Mouse (Mus musculus) G1E (cell line): ENCODE measurements around the gene Pitpnm3. TPM values are rescaled to one million over a fixed set of nuclear protein-coding genes. Genes with fewer than 3 reads are reported as not detected.
A peak's percentile ranks its signal among the peaks of the same experiment; 100 is the strongest.

ENCODE experiments used
- ATAC-seq: 2 replicates; pipeline ENCODE4 v1.8.0; 2016; ENCODE audit warnings: mild to moderate bottlenecking; ENCODE audit not compliant: insufficient number of reproducible peaks, poor library complexity, low FRiP score, severe bottlenecking; ENCODE audit errors: extremely low read depth
- DNase-seq: peaks from one replicate; pipeline ENCODE4 v3.0.0; 2012; ENCODE audit warnings: low spot score
- H3K27me3 ChIP-seq: 2 replicates; pipeline ENCODE4 v1.6.1; 2012; ENCODE audit warnings: mild to moderate bottlenecking, low read length, inconsistent platforms; ENCODE audit not compliant: insufficient read depth
- H3K36me3 ChIP-seq: replicated peaks from 2 replicates; pipeline ENCODE3; 2012; ENCODE audit warnings: mild to moderate bottlenecking, inconsistent platforms
- H3K4me1 ChIP-seq: 2 replicates; pipeline ENCODE4 v1.6.1; 2012; ENCODE audit warnings: low read depth, low read length, inconsistent platforms, mixed read lengths; ENCODE audit not compliant: insufficient read depth
- H3K4me3 ChIP-seq: 2 replicates; pipeline ENCODE4 v1.5.1; 2012; ENCODE audit warnings: low read depth, mild to moderate bottlenecking, inconsistent platforms, low read length, moderate library complexity, mixed read lengths
- H3K9me3 ChIP-seq: replicated peaks from 2 replicates; pipeline ENCODE4 v1.6.1; 2012; ENCODE audit warnings: inconsistent platforms
- CTCF ChIP-seq: IDR thresholded peaks from 2 replicates; pipeline ENCODE4 v1.5.1; 2012; ENCODE audit warnings: low read depth, low read length, inconsistent platforms, mixed read lengths
- GATA1 ChIP-seq: IDR thresholded peaks from 2 replicates; pipeline ENCODE4 v1.6.1; 2012; ENCODE audit warnings: borderline replicate concordance, low read length, inconsistent platforms, mixed read lengths
- GATA2 ChIP-seq: IDR thresholded peaks from 2 replicates; pipeline ENCODE4 v1.6.1; 2012; ENCODE audit warnings: low read depth, low read length, inconsistent platforms, borderline replicate concordance
- POLR2AphosphoS5 ChIP-seq: IDR thresholded peaks from 2 replicates; pipeline ENCODE4 v1.6.1; 2012; ENCODE audit warnings: low read depth, low read length, inconsistent platforms; ENCODE audit not compliant: insufficient replicate concordance
- TAL1 ChIP-seq: conservative IDR thresholded peaks from 2 replicates; pipeline ENCODE4 v1.6.1; 2012; ENCODE audit warnings: low read depth, low read length, inconsistent platforms, mixed read lengths
- polyA plus RNA-seq: library from polyadenylated mRNA; stranded (reverse); fragments of >175 nt; gene quantifications from 2 replicates; pipeline ENCODE4 v1.2.3, GENCODE M21; 2012
- total RNA-seq, 2 experiments: library from RNA; stranded (forward) in 1 of 2; stranded (reverse) in 1 of 2; fragments of 200-1000 nt in 1 of 2; fragments of >200 nt in 1 of 2; fragmentation: Nextera tagmentation in 1 of 2; gene quantifications; 2 replicates each; pipeline ENCODE4 v1.2.3; 2014 to 2017

Pitpnm3 gene
- total and polyA plus RNA-seq, 3 experiments: 0.01 to 0.27 TPM; not detected in 1

GRCm38 (mm10) chr11:72011955-72012354, 123.6 kb downstream of the Pitpnm3 start:
- no peak overlapping the region for H3K4me3 ChIP-seq
- H3K36me3 ChIP-seq: no peaks in the 10 kb centered on the region
- no peak for TF ChIP-seq GATA1
- no peak for TF ChIP-seq GATA2
- no peak for TF ChIP-seq POLR2AphosphoS5
- peaks cover 44% of the 10 kb centered on the region for H3K9me3 ChIP-seq
- H3K27me3 ChIP-seq: no peaks in the 10 kb centered on the region
- no peaks in the 10 kb centered on the region for H3K4me1 ChIP-seq
- ATAC-seq (no peak), DNase-seq (no peak)

DNA sequence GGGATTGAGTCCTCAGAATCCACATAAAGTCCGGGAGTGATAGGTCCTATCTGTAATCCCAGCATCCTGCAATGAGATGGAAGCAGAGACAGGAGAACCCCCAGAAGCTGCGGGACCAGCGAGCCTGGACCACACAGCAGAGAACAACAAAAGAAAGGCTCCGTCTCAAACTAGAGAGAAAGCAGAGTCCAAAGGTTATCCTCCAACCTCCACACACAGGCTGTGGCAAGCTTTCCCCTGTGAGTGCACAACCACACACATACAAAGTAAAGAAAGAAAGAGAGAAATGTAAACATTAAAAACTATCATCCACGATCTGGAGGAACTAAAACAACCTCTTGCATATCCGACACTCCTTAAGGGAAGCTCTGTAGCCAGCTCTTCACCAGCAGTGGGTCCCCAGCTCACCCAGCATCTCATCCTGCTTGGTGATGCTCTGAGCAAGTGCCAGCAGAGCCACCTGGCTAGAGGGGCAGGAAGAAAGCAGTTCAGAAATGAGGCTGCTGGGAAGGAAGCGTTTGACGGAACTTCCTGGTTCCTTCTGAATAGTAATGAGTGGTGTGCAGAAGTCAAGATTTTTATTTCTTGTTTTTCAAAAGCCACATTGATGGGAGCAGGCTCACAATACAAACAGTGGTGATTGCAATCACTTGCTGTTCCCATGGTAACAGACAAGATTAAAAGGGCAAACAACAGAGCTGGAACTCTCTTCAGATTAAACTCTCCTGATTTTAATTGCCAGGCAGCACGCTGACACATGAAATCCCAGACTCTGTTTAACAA, 124.4 kb downstream of the Pitpnm3 start:
- Histone ChIP-seq H3K4me1 (no peaks in the 10 kb centered on the region), H3K36me3 (no peaks in the 10 kb centered on the region), H3K9me3 (peaks cover 42% of the 10 kb centered on the region), H3K27me3 (no peaks in the 10 kb centered on the region), H3K4me3 (no peak overlapping the region)
- DNase-seq (no peak), ATAC-seq (no peak)
- TF ChIP-seq TAL1 (no peak), CTCF (no peak), POLR2AphosphoS5 (no peak), GATA1 (no peak), GATA2 (no peak)

DNA sequence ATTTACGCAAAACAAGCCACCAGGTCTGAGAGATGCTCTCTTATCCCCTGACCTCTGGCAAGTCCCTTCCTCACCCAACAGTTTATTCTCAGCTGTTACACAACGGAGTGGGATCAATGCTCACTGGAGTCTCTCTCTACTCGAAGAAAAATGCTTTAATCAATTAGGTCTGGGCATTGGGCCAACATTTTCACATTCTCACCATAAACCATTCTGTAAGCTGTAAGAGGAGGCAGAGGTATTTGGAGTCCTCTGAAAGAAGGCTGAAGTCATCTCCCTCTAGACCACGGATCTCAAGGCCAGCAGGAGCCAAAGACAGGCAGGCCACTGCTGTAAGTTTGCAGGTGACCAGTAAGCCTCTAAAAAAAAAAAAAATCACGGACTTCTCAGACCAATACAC, 125.2 kb downstream of the Pitpnm3 start:
- no peak for ATAC-seq

GRCm38 (mm10) chr11:72005547-72005946, 130.0 kb downstream of the Pitpnm3 start:
- H3K4me1 ChIP-seq: no peaks in the 10 kb centered on the region
- no peak for ATAC-seq
- H3K27me3 ChIP-seq: no peaks in the 10 kb centered on the region
- peaks cover 60% of the 10 kb centered on the region for H3K9me3 ChIP-seq
- no peak overlapping the region for H3K4me3 ChIP-seq
- no peaks in the 10 kb centered on the region for H3K36me3 ChIP-seq
- TF ChIP-seq TAL1: no peak
- no peak for TF ChIP-seq CTCF
- TF ChIP-seq GATA1: no peak
- no peak for DNase-seq

More for the DNA sequence above, 125.2 kb downstream of the Pitpnm3 start:
- H3K9me3 ChIP-seq: peaks cover 42% of the 10 kb centered on the region
- no peak for TF ChIP-seq GATA2
- no peak for TF ChIP-seq GATA1
- TF ChIP-seq TAL1: no peak
- TF ChIP-seq CTCF: no peak
- no peaks in the 10 kb centered on the region for H3K4me1 ChIP-seq
- H3K36me3 ChIP-seq: no peaks in the 10 kb centered on the region
- no peak overlapping the region for H3K4me3 ChIP-seq
- DNase-seq: no peak
- no peaks in the 10 kb centered on the region for H3K27me3 ChIP-seq

- no peaks in the 10 kb centered on the region for H3K36me3 ChIP-seq
- H3K4me3 ChIP-seq: no peak overlapping the region
- peaks cover 54% of the 10 kb centered on the region for H3K9me3 ChIP-seq
- H3K4me1 ChIP-seq: no peaks in the 10 kb centered on the region
- ATAC-seq (no peak), DNase-seq (no peak)
- H3K27me3 ChIP-seq: no peaks in the 10 kb centered on the region
- TF ChIP-seq POLR2AphosphoS5 (no peak), CTCF (no peak), TAL1 (no peak), GATA1 (no peak), GATA2 (no peak)
Measured at GRCm38 (mm10) chr11:72003171-72003570, 132.4 kb downstream of the Pitpnm3 start.

DNA sequence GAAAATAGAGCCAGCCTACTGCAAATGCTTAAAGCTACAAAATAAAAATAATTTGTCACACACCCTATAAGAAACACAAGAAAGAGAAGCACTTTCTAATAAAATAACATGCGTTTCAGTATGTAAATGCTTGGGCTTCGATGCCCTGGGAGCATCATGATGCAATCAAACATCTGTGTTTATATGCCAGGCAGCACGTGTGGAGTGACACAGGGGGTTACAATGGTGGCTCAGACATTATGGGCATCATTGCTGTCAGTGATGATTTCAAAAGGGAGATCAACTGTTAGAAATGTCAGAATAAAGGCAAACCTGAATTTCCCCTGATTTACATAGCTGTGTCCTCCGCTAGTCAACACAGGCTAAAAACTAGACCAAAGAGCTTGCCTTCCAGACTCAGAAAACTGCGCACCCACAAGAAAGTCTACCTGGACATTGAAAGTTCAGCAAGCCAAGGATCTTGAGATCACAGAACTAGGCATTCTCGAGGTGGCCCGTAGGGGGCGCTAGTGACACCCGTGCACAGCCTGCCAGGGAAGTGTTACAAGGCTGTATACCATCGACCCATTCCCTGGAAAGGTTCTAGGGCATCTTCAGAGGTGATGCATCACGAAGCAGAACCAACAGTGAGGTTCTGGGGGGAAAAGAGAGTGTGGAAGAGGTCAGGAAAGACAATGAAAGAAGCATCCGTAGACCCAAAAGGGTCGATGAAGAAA, 133.3 kb downstream of the Pitpnm3 start:
- TF ChIP-seq CTCF (0 out of 2 replicates have a peak, but pooled peaks have one; percentile 9), GATA1 (no peak)
- H3K36me3 ChIP-seq: no peaks in the 10 kb centered on the region
- no peaks in the 10 kb centered on the region for H3K27me3 ChIP-seq
- ATAC-seq: no peak
- H3K4me1 ChIP-seq: no peaks in the 10 kb centered on the region
- peaks cover 55% of the 10 kb centered on the region for H3K9me3 ChIP-seq
- H3K4me3 ChIP-seq: no peak overlapping the region
- no peak for DNase-seq

GRCm38 (mm10) chr11:72000194-72000593, 135.4 kb downstream of the Pitpnm3 start:
- no peak for TF ChIP-seq GATA1
- no peak for TF ChIP-seq POLR2AphosphoS5
- TF ChIP-seq TAL1: no peak
- TF ChIP-seq CTCF: no peak
- no peak for TF ChIP-seq GATA2
- peaks cover 64% of the 10 kb centered on the region for H3K9me3 ChIP-seq
- H3K27me3 ChIP-seq: no peaks in the 10 kb centered on the region
- no peaks in the 10 kb centered on the region for H3K36me3 ChIP-seq
- H3K4me1 ChIP-seq: no peaks in the 10 kb centered on the region
- DNase-seq: no peak
- no peak overlapping the region for H3K4me3 ChIP-seq
- ATAC-seq: no peak

Other genes starting within 250 kb of the Pitpnm3 start
- gene Aipl1, start 98.3 kb downstream of the Pitpnm3 start, total RNA-seq (2014; fragmentation: Nextera tagmentation): not detected in 2 replicates
- 0.05 TPM in 1 of 2 replicates, not detected in the other for gene Aipl1, start 98.3 kb downstream of the Pitpnm3 start, total RNA-seq (2017)
- not detected in 2 replicates for gene Aipl1, start 98.3 kb downstream of the Pitpnm3 start, polyA plus RNA-seq
- not detected in 2 replicates for gene Pimreg, start 93.7 kb downstream of the Pitpnm3 start, total RNA-seq (2014; fragmentation: Nextera tagmentation)
- 0.12 TPM in 1 of 2 replicates, not detected in the other for gene Pimreg, start 93.7 kb downstream of the Pitpnm3 start, total RNA-seq (2017)
- gene Pimreg, start 93.7 kb downstream of the Pitpnm3 start, polyA plus RNA-seq: not detected in 2 replicates
- not detected in 2 replicates for gene Gm43951, start 71.1 kb upstream of the Pitpnm3 start, total RNA-seq (2014; fragmentation: Nextera tagmentation)
- gene Gm43951, start 71.1 kb upstream of the Pitpnm3 start, total RNA-seq (2017): 0.58 and 0.76 TPM in 2 replicates
- gene Gm43951, start 71.1 kb upstream of the Pitpnm3 start, polyA plus RNA-seq: 0.29 and 0.41 TPM in 2 replicates
- gene 4933427D14Rik, start 71.7 kb upstream of the Pitpnm3 start, total RNA-seq (2014; fragmentation: Nextera tagmentation): 17.0 and 27.7 TPM in 2 replicates
- 13.7 and 22.4 TPM in 2 replicates for gene 4933427D14Rik, start 71.7 kb upstream of the Pitpnm3 start, total RNA-seq (2017)
- gene 4933427D14Rik, start 71.7 kb upstream of the Pitpnm3 start, polyA plus RNA-seq: 2.9 and 4.0 TPM in 2 replicates
- gene Txndc17, start 71.8 kb upstream of the Pitpnm3 start, total RNA-seq (2014; fragmentation: Nextera tagmentation): 112 and 134 TPM in 2 replicates
- gene Txndc17, start 71.8 kb upstream of the Pitpnm3 start, total RNA-seq (2017): 60.2 and 60.5 TPM in 2 replicates
- 30.1 and 31.0 TPM in 2 replicates for gene Txndc17, start 71.8 kb upstream of the Pitpnm3 start, polyA plus RNA-seq
- gene Med31, start 79.8 kb upstream of the Pitpnm3 start, total RNA-seq (2014; fragmentation: Nextera tagmentation): 19.9 and 26.7 TPM in 2 replicates
- 13.5 and 20.2 TPM in 2 replicates for gene Med31, start 79.8 kb upstream of the Pitpnm3 start, total RNA-seq (2017)
- 0.55 and 0.74 TPM in 2 replicates for gene Med31, start 79.8 kb upstream of the Pitpnm3 start, polyA plus RNA-seq
- not detected in 2 replicates for gene Slc13a5, start 131.4 kb upstream of the Pitpnm3 start, total RNA-seq (2014; fragmentation: Nextera tagmentation)
- 0.06 and 0.11 TPM in 2 replicates for gene Slc13a5, start 131.4 kb upstream of the Pitpnm3 start, total RNA-seq (2017)
- not detected in 2 replicates for gene Slc13a5, start 131.4 kb upstream of the Pitpnm3 start, polyA plus RNA-seq
- 0.30 TPM in 1 of 2 replicates, not detected in the other for gene Xaf1, start 165.9 kb upstream of the Pitpnm3 start, total RNA-seq (2014; fragmentation: Nextera tagmentation)
- 1.4 and 2.0 TPM in 2 replicates for gene Xaf1, start 165.9 kb upstream of the Pitpnm3 start, total RNA-seq (2017)
- gene Xaf1, start 165.9 kb upstream of the Pitpnm3 start, polyA plus RNA-seq: 0.02 TPM in 1 of 2 replicates, not detected in the other
- gene Fbxo39, start 178.7 kb upstream of the Pitpnm3 start, total RNA-seq (2014; fragmentation: Nextera tagmentation): not detected in 2 replicates
- gene Fbxo39, start 178.7 kb upstream of the Pitpnm3 start, total RNA-seq (2017): 0.05 TPM in 1 of 2 replicates, not detected in the other
- gene Fbxo39, start 178.7 kb upstream of the Pitpnm3 start, polyA plus RNA-seq: not detected in 2 replicates
- not detected in 2 replicates for gene Tekt1, start 226.7 kb upstream of the Pitpnm3 start, total RNA-seq (2014; fragmentation: Nextera tagmentation)
- gene Tekt1, start 226.7 kb upstream of the Pitpnm3 start, total RNA-seq (2017): not detected in 2 replicates
- gene Tekt1, start 226.7 kb upstream of the Pitpnm3 start, polyA plus RNA-seq: not detected in 2 replicates